Mouse (Mus musculus) forebrain, embryonic 14.5 days (tissue): Measurements from ENCODE around the gene Mcfd2. TPM values are rescaled to one million over a fixed set of nuclear protein-coding genes. Genes with fewer than 3 reads are reported as not detected.
A peak's percentile ranks its signal among the peaks of the same experiment; 100 is the strongest.

Experiments used
- ATAC-seq: fragments of 200-750 bp; cut with Nextera tagmentation; 2 replicates; pipeline ENCODE4 v1.8.0; 2017; ENCODE audit warnings: mild to moderate bottlenecking, moderate library complexity
- DNase-seq: peaks from one replicate; pipeline ENCODE4 v3.0.0-alpha.2; 2015; ENCODE audit warnings: low spot score
- H3K27ac ChIP-seq: fragments of 300-500 bp; sonication (generic); 2 replicates; pipeline ENCODE4 v1.5.1; 2014; ENCODE audit warnings: low read depth, mild to moderate bottlenecking, control low read depth, low read length, moderate library complexity
- H3K27me3 ChIP-seq: fragments of 300-500 bp; sonication (generic); replicated peaks from 2 replicates; pipeline ENCODE4 v1.6.1; 2014; ENCODE audit warnings: low read length, control low read depth, mixed read lengths; ENCODE audit not compliant: control insufficient read depth, insufficient read depth
- H3K36me3 ChIP-seq: fragments of 300-500 bp; sonication (generic); 2 replicates; pipeline ENCODE4 v1.6.1; 2014; ENCODE audit warnings: low read length, control low read depth; ENCODE audit not compliant: control insufficient read depth, insufficient read depth
- H3K4me1 ChIP-seq: fragments of 300-500 bp; sonication (generic); 2 replicates; pipeline ENCODE4 v1.6.1; 2014; ENCODE audit warnings: antibody characterized with exemption, low read length, control low read depth; ENCODE audit not compliant: control insufficient read depth, insufficient read depth
- H3K4me2 ChIP-seq: fragments of 300-500 bp; sonication (generic); 2 replicates; pipeline ENCODE4 v1.6.1; 2014; ENCODE audit warnings: mild to moderate bottlenecking, control low read depth, low read length
- H3K4me3 ChIP-seq: fragments of 300-500 bp; sonication (generic); 2 replicates; pipeline ENCODE4 v1.5.1; 2014; ENCODE audit warnings: low read depth, low read length, control low read depth
- H3K9ac ChIP-seq: fragments of 300-500 bp; sonication (generic); 2 replicates; pipeline ENCODE4 v1.6.1; 2014; ENCODE audit warnings: mild to moderate bottlenecking, low read length, control low read depth, moderate library complexity
- H3K9me3 ChIP-seq: fragments of 300-500 bp; sonication (generic); replicated peaks from 2 replicates; pipeline ENCODE4 v1.6.1; 2016; ENCODE audit warnings: low read length, control low read depth, mixed read lengths; ENCODE audit not compliant: control insufficient read depth
- WGBS: fragments of 180-500 bp; shearing (Covaris S2); extraction: QIAGEN DNeasy Blood & Tissue Kit; methylation state at CpG from one replicate; pipeline ENCODE4 v1.1.7; 2014; 5-methylcytosine and 5-hydroxymethylcytosine counted together
- polyA plus RNA-seq: library from polyadenylated mRNA; unstranded; fragments of >200 nt; fragmentation: Nextera tagmentation; extraction: Ambion mirVana; gene quantifications from 2 replicates; pipeline ENCODE4 v1.2.1, GENCODE M21; 2014

The Mcfd2 gene
- 56.1 and 63.4 TPM in 2 replicates for polyA plus RNA-seq

DNA sequence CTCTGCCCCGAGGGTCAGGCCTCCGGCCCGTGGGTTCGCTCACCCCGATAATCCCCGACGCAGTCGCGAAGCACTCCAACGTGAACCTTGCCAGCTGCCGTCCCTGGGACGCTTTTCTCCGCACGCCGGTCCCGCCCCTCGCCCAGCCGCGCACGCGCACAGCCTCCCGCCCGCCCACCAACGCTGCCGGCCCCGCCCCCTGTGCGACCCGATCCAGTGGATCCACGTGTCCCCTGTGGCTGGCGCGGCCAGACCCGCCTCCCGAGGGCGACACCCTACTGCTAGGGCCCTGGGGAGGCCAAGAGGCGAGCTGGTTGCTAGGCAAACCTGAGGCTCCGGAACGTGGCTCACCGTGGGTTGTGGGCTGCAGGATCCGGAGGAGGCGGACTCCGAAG lies at the start of gene Mcfd2:
Mcfd2 (minus strand) TSS at position 144 of the 395 bp plus-strand sequence.
- H3K4me3 ChIP-seq = peak within 1 kb of the TSS; percentile 85
- H3K9me3 ChIP-seq = 0 out of 2 replicates have a peak, but pooled peaks cover 3% of the 10 kb centered on the region
- ATAC-seq (peak; percentile 92), DNase-seq (peak; percentile 92)
- WGBS = under 1% methylated on average over 41 of the region's 41 CpGs
- 0 out of 2 replicates have a peak, but pooled peaks cover 6% of the 10 kb centered on the region for H3K36me3 ChIP-seq
- H3K27me3 ChIP-seq = no peaks in the 10 kb centered on the region
- peak within 1 kb of the TSS; percentile 44; the same call in 1 of the 2 replicates for H3K27ac ChIP-seq
- peak within 1 kb of the TSS; percentile 93 for H3K9ac ChIP-seq
- H3K4me2 ChIP-seq = peak within 1 kb of the TSS; percentile 90
- H3K4me1 ChIP-seq = peaks cover 10% of the 10 kb centered on the region

GRCm38 (mm10) chr17:87315021-87315531 lies 49.3 kb upstream of the Mcfd2 start:
- 7% methylated on average over 9 of the region's 9 CpGs for WGBS
- H3K9me3 ChIP-seq = no peaks in the 10 kb centered on the region
- no peak overlapping the region for H3K27ac ChIP-seq
- H3K27me3 ChIP-seq = no peaks in the 10 kb centered on the region
- no peak overlapping the region for H3K4me3 ChIP-seq
- no peak overlapping the region for H3K4me2 ChIP-seq
- no peak overlapping the region for H3K9ac ChIP-seq
- no peaks in the 10 kb centered on the region for H3K4me1 ChIP-seq
- no peaks in the 10 kb centered on the region for H3K36me3 ChIP-seq
- peak; percentile 93 for DNase-seq
- ATAC-seq = peak; percentile 68

DNA sequence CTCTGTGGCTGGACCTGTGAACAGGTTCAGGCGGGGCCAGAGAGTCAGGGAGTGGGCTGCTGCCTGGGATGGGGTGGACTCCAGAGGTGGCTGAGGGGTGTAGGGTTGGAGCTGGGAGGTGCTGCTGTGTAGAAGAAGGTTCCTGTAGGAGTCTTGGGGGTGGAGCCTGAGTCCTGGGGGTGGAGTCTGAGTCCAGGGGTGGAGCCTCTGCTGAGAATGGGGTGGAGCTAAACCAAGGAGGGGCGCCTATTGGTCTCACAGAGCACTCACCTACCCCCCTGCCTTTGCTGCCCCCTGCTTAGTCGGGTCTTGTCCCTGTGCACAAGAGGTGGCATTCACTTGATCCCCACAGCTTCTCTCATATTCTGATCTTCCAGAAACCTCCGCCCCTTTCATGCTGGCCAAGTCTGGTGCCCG lies 48.8 kb upstream of the Mcfd2 start:
- DNase-seq (no peak), ATAC-seq (peak; percentile 65)
- Histone ChIP-seq H3K4me3 (no peak overlapping the region), H3K9ac (no peak overlapping the region), H3K9me3 (no peaks in the 10 kb centered on the region), H3K27ac (no peak overlapping the region), H3K36me3 (no peaks in the 10 kb centered on the region), H3K4me2 (no peak overlapping the region), H3K27me3 (no peaks in the 10 kb centered on the region), H3K4me1 (no peaks in the 10 kb centered on the region)
- WGBS = 59% methylated on average over 5 of the region's 5 CpGs

- H3K27ac ChIP-seq = no peak overlapping the region
- H3K4me1 ChIP-seq = no peaks in the 10 kb centered on the region
- H3K27me3 ChIP-seq = no peaks in the 10 kb centered on the region
- ATAC-seq (no peak), DNase-seq (no peak)
- H3K9me3 ChIP-seq = no peaks in the 10 kb centered on the region
- no peak overlapping the region for H3K9ac ChIP-seq
- 84% methylated on average over 8 of the region's 8 CpGs for WGBS
- H3K4me3 ChIP-seq = no peak overlapping the region
- H3K4me2 ChIP-seq = no peak overlapping the region
- no peaks in the 10 kb centered on the region for H3K36me3 ChIP-seq
Observed at GRCm38 (mm10) chr17:87314121-87314520, 48.4 kb upstream of the Mcfd2 start.

DNA sequence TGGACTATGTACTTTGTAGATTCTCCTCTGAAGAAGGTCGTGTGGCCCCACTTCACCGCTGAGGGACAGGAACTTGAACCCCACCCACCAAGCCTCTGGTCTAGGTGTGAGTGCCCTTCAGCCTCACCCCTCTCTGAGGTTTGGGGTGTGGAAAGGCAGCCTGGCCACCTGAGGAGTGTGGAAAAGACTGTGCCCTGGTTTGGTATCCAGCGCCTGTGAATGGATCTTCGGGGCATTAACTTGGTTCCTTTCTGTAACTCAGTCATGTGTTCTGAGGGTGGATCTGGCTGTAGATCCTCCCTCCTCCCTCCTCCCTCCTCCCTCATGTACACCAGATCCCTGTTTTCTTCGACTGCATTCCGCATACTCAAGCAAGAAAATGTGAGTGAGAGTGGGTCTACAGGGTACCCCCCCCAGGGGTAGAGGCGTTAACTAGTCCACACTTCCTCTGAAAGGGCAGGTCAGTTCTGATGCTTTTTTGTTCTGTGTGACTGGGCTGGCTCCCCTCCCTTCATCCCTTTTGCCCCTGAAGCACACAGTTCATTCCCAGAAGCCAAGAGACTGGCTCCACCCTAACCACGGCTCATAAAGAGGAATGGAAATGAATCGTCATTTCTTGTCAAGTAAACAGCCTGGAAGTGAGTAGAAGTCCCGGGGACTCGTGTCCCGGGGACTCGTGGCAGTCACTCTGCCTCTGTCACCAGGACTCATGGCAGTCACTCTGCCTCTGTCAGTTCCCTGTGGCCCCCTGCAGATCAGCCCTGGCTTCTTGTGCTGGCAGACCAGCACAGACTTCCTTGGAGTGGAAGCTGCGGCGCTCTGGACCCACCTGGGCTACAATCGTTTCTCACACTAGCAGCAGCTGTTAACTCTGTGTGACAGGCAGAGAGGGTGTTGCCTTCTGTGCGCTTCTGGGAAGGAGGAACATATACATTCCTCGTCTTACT lies 47.5 kb upstream of the Mcfd2 start:
- H3K4me2 ChIP-seq = no peak overlapping the region
- H3K4me3 ChIP-seq = no peak overlapping the region
- no peaks in the 10 kb centered on the region for H3K4me1 ChIP-seq
- no peak overlapping the region for H3K27ac ChIP-seq
- H3K27me3 ChIP-seq = no peaks in the 10 kb centered on the region
- no peaks in the 10 kb centered on the region for H3K9me3 ChIP-seq
- ATAC-seq (no peak), DNase-seq (no peak)
- no peak overlapping the region for H3K9ac ChIP-seq
- WGBS = 59% methylated on average over 18 of the region's 18 CpGs
- H3K36me3 ChIP-seq = no peaks in the 10 kb centered on the region

DNA sequence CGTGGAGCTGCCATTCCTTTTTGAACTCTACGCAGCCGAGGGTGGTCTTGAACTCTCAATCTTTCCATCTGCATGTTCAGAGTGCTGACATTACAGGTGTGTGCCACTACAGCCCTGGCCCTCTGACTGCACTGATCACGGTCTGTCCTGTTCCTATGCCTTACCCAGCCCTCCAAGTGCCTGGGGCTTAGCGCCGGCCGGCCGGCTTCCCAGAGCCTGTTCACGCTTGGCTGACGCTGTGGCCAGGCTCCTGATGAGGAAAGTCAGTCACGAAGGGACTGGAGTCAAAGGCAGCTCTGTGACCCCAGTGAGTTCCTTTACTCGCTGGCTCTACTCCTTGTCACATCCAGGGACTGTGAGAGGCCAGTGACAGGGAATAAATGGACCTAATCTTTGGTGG lies 46.6 kb upstream of the Mcfd2 start:
- H3K9ac ChIP-seq = no peak overlapping the region
- 24% methylated on average over 12 of the region's 12 CpGs for WGBS
- no peaks in the 10 kb centered on the region for H3K9me3 ChIP-seq
- H3K4me2 ChIP-seq = no peak overlapping the region
- no peaks in the 10 kb centered on the region for H3K4me1 ChIP-seq
- no peaks in the 10 kb centered on the region for H3K27me3 ChIP-seq
- DNase-seq (no peak), ATAC-seq (no peak)
- H3K4me3 ChIP-seq = no peak overlapping the region
- H3K27ac ChIP-seq = no peak overlapping the region
- no peaks in the 10 kb centered on the region for H3K36me3 ChIP-seq

DNA sequence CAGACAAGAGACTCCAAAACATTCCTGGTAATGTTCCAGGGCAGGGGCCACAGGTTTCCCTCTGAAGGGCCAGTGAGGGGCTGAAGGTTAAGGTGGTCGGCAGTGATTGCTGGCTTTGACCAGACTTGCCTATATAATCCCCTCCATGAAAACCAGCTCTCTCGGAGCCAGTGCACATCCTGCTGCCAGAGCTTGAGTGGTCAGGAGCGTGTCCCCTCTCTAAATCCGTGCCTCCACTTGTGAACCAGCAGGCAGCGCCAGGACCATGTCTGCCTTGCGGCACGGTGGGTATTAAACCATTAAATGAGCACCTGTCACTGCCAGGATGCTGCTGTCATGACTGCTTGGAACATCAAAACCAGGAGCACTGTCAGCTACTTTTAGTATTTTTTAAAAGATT lies 44.8 kb upstream of the Mcfd2 start:
- Histone ChIP-seq H3K4me3 (no peak overlapping the region), H3K27me3 (no peaks in the 10 kb centered on the region), H3K4me2 (no peak overlapping the region), H3K9ac (no peak overlapping the region), H3K4me1 (no peaks in the 10 kb centered on the region), H3K36me3 (no peaks in the 10 kb centered on the region), H3K27ac (no peak overlapping the region), H3K9me3 (no peaks in the 10 kb centered on the region)
- DNase-seq (no peak), ATAC-seq (no peak)
- 86% methylated on average over 7 of the region's 7 CpGs for WGBS

DNA sequence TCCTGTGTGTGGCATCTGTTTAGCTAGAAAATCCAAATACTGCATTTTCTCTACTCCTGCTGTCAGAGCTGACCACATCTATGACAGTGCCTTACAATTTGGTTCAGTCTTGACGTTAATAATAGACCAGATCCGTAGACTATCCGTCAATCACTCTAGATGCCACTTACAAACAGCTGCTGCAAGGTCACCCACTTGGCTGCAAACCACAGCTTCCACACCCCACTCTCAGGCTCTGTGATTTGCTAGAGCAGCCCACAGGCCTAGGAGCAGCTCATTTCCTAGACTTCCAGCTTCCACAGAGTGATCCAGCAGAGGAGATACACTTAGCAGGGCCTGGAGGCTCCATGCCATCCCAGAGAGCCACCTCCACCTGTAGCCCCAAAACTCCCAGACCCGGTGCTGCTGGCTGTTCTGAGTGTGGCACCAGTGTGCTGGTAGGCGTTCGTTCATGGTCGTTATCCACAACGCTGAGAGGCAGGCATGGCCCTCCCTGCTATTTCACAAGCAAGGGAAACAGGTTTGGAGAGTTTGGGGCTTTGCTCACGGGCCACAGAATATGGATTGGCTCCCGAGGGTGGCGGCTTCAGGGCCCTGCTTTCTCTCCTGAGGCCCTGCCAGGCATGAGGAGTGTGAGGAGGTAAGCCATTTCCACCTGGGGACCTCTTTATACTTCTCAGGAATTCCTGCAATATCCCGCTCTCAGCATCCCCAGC lies 43.5 kb upstream of the Mcfd2 start:
- DNase-seq (no peak), ATAC-seq (no peak)
- Histone ChIP-seq H3K27me3 (no peaks in the 10 kb centered on the region), H3K4me3 (no peak overlapping the region), H3K4me2 (no peak overlapping the region), H3K4me1 (no peaks in the 10 kb centered on the region), H3K9me3 (no peaks in the 10 kb centered on the region), H3K27ac (no peak overlapping the region), H3K9ac (no peak overlapping the region), H3K36me3 (no peaks in the 10 kb centered on the region)
- 84% methylated on average over 12 of the region's 12 CpGs for WGBS
